Mouse (Mus musculus): Measurements from ENCODE around the gene Sh3bp1. TPM values are rescaled to one million over a fixed set of nuclear protein-coding genes. Genes with fewer than 3 reads are reported as not detected.

The Sh3bp1 gene
- total RNA-seq, 2 experiments from 2014 or later = 32.4 to 34.4 TPM

GRCm38 (mm10) chr15:78937311-78937710 lies 37.7 kb downstream of the Sh3bp1 start:
- no peak for DNase-seq (ENCODE audit: low spot score in 2 of 2)

- DNase-seq (ENCODE audit: low spot score in 2 of 2) = no peak
Observed at GRCm38 (mm10) chr15:78937963-78938362, 38.4 kb downstream of the Sh3bp1 start.

- DNase-seq (ENCODE audit: low spot score in 2 of 2) = no peak
Observed at GRCm38 (mm10) chr15:78940325-78940724, 40.8 kb downstream of the Sh3bp1 start.

- DNase-seq (ENCODE audit: low spot score in 2 of 2) = peak; percentile 55 to 86
Observed at GRCm38 (mm10) chr15:78942663-78943062, 43.1 kb downstream of the Sh3bp1 start.

- DNase-seq (ENCODE audit: low spot score in 2 of 2) = no peak
Observed at GRCm38 (mm10) chr15:78946232-78946631, 46.7 kb downstream of the Sh3bp1 start.

GRCm38 (mm10) chr15:78947657-78948056 lies 48.1 kb downstream of the Sh3bp1 start, which contains the start of gene Triobp:
Gene Triobp (plus strand): TSS chr15:78947724.
- DNase-seq (ENCODE audit: low spot score in 2 of 2) = peak; percentile 70 to 74

- DNase-seq (ENCODE audit: low spot score in 2 of 2) = no peak
Observed at GRCm38 (mm10) chr15:78948152-78948725, 48.7 kb downstream of the Sh3bp1 start.

- DNase-seq (ENCODE audit: low spot score in 2 of 2) = no peak
Observed at GRCm38 (mm10) chr15:78948883-78949282, 49.3 kb downstream of the Sh3bp1 start.

- DNase-seq (ENCODE audit: low spot score in 2 of 2) = no peak
Observed at GRCm38 (mm10) chr15:78955663-78956062, 56.1 kb downstream of the Sh3bp1 start.

- no peak for DNase-seq (ENCODE audit: low spot score in 2 of 2)
Observed at GRCm38 (mm10) chr15:78956351-78956750, 56.8 kb downstream of the Sh3bp1 start.

- no peak for DNase-seq (ENCODE audit: low spot score in 2 of 2)
Observed at GRCm38 (mm10) chr15:78957021-78957420, 57.5 kb downstream of the Sh3bp1 start.

- no peak for DNase-seq (ENCODE audit: low spot score in 2 of 2)
Observed at GRCm38 (mm10) chr15:78959537-78959936, 60.0 kb downstream of the Sh3bp1 start.

GRCm38 (mm10) chr15:78960088-78960487 lies 60.5 kb downstream of the Sh3bp1 start:
- no peak for DNase-seq (ENCODE audit: low spot score in 2 of 2)

Small RNA genes within 50 kb of the gene (microRNA-seq; reads per million reads assigned to microRNA genes)
- gene Mir6955 = 0.25 to 0.78 reads per million in 2 experiments

Other genes starting within 250 kb of the Sh3bp1 start
- gene Elfn2, start 181.0 kb upstream of the Sh3bp1 start, total RNA-seq (2021) = 100 to 1,000 TPM; 206 to 214 TPM
- 1 to 10 TPM; 6.0 to 6.2 TPM for gene Mfng, start 126.3 kb upstream of the Sh3bp1 start, total RNA-seq (2021)
- 1 to 10 TPM; 5.9 to 6.7 TPM for gene Card10, start 96.7 kb upstream of the Sh3bp1 start, total RNA-seq (2021)
- gene Cdc42ep1, start 57.1 kb upstream of the Sh3bp1 start, total RNA-seq (2021) = 10 to 100 TPM; 11.9 to 15.8 TPM
- gene Lgals2, start 44.2 kb upstream of the Sh3bp1 start, total RNA-seq (2021) = not detected
- gene Gga1, start 22.6 kb upstream of the Sh3bp1 start, total RNA-seq (2021) = 10 to 100 TPM; 59.0 to 61.7 TPM
- under 1 TPM in 1 of 2 experiments, not detected in 1; 0.52 TPM for gene Gm49510, start 101 bp upstream of the Sh3bp1 start, total RNA-seq (2021)
- 100 to 1,000 TPM; 170 to 178 TPM for gene Pdxp, start 14.2 kb downstream of the Sh3bp1 start, total RNA-seq (2021)
- 10 to 100 TPM; 23.8 to 27.0 TPM for gene Lgals1, start 27.0 kb downstream of the Sh3bp1 start, total RNA-seq (2021)
- 10 to 100 TPM; 36.2 to 37.5 TPM for gene Nol12, start 35.2 kb downstream of the Sh3bp1 start, total RNA-seq (2021)
- gene Triobp, start 48.0 kb downstream of the Sh3bp1 start, total RNA-seq (2021) = 1 to 10 TPM; 9.0 to 9.2 TPM
- gene H1f0, start 128.7 kb downstream of the Sh3bp1 start, total RNA-seq (2021) = 10 to 100 TPM; 83.7 to 93.8 TPM
- under 1 TPM in 1 of 2 experiments, not detected in 1; 0.42 TPM for gene Galr3, start 142.1 kb downstream of the Sh3bp1 start, total RNA-seq (2021)
- gene Ankrd54, start 163.1 kb downstream of the Sh3bp1 start, total RNA-seq (2021) = 10 to 100 TPM; 18.0 to 22.7 TPM
- gene Eif3l, start 175.4 kb downstream of the Sh3bp1 start, total RNA-seq (2021) = 10 to 100 TPM; 71.5 to 71.8 TPM
- gene Micall1, start 209.1 kb downstream of the Sh3bp1 start, total RNA-seq (2021) = 10 to 100 TPM; 33.9 to 35.3 TPM
- 100 to 1,000 TPM; 108 to 109 TPM for gene Polr2f, start 241.2 kb downstream of the Sh3bp1 start, total RNA-seq (2021)
- 10 to 100 TPM in 1 of 2 experiments, 1 to 10 TPM in 1; 9.2 to 12.4 TPM for gene 1700088E04Rik, start 241.5 kb downstream of the Sh3bp1 start, total RNA-seq (2021)

Data from layer of hippocampus, adult 18-20 months (tissue).